Mouse (Mus musculus) CH12.LX (cell line): ENCODE measurements at regions not wholly inside any gene's neighbourhood (a gene's known extent, or its start where the extent isn't known, plus 50 kb on each side); places are given as distances from the start of the nearest gene placed in this dataset.

Experiments
- CHD1 ChIP-seq: IDR thresholded peaks from 2 replicates; pipeline ENCODE4 v1.6.1; 2012; ENCODE audit warnings: low read depth, low read length, improper control_type of control experiment, inconsistent platforms
- CTCF ChIP-seq, 2 experiments: IDR thresholded peaks in 1 of 2; conservative IDR thresholded peaks in 1 of 2; 2 replicates each; pipeline ENCODE4 v1.5.1; 2011 to 2012; ENCODE audit warnings: low read depth in 2 of 2, low read length in 2 of 2, improper control_type of control experiment in 1 of 2, inconsistent platforms in 1 of 2, mild to moderate bottlenecking in 1 of 2, moderate library complexity in 1 of 2
- EP300 ChIP-seq: IDR thresholded peaks from 2 replicates; pipeline ENCODE4 v1.6.1; 2011; ENCODE audit warnings: low read length, improper control_type of control experiment
- KAT2A ChIP-seq: IDR thresholded peaks from 2 replicates; pipeline ENCODE4 v1.6.1; 2012; ENCODE audit warnings: low read length, improper control_type of control experiment, inconsistent platforms; ENCODE audit not compliant: insufficient replicate concordance
- PAX5 ChIP-seq: IDR thresholded peaks from 2 replicates; pipeline ENCODE4 v1.6.1; 2012; ENCODE audit warnings: low read length, inconsistent platforms, mixed read lengths
- POLR2A ChIP-seq: IDR thresholded peaks from 2 replicates; pipeline ENCODE4 v1.6.1; 2011; ENCODE audit warnings: low read depth, mild to moderate bottlenecking, improper control_type of control experiment, low read length
- SIN3A ChIP-seq: IDR thresholded peaks from 2 replicates; pipeline ENCODE4 v1.6.1; 2012; ENCODE audit warnings: low read length, improper control_type of control experiment, inconsistent platforms
- TCF12 ChIP-seq: IDR thresholded peaks from 2 replicates; pipeline ENCODE4 v1.6.1; 2014; ENCODE audit warnings: low read depth, mild to moderate bottlenecking, inconsistent platforms, low read length, improper control_type of control experiment
- USF1 ChIP-seq: IDR thresholded peaks from 2 replicates; pipeline ENCODE4 v1.6.1; 2014; ENCODE audit warnings: low read depth, mild to moderate bottlenecking, inconsistent platforms, low read length, improper control_type of control experiment
- USF2 ChIP-seq: conservative IDR thresholded peaks from 2 replicates; pipeline ENCODE4 v1.6.1; 2011; ENCODE audit warnings: low read depth, low read length, improper control_type of control experiment
- ZC3H11A ChIP-seq: IDR thresholded peaks from 2 replicates; pipeline ENCODE4 v1.6.1; 2012; ENCODE audit warnings: low read depth, mild to moderate bottlenecking, inconsistent platforms, low read length, improper control_type of control experiment
- ZKSCAN1 ChIP-seq: IDR thresholded peaks from 2 replicates; pipeline ENCODE4 v1.6.1; 2012; ENCODE audit warnings: low read depth, inconsistent platforms, low read length, improper control_type of control experiment, borderline replicate concordance
- ZNF384 ChIP-seq: IDR thresholded peaks from 2 replicates; pipeline ENCODE4 v1.6.1; 2012; ENCODE audit warnings: low read depth, low read length, improper control_type of control experiment, inconsistent platforms

GRCm38 (mm10) chrX:163117237-163117636 is 152.8 kb upstream of the S100g start:
- no peak for TF ChIP-seq POLR2A
- no peak for TF ChIP-seq SIN3A
- TF ChIP-seq CTCF (conservative IDR thresholded peaks at IDR 0.05 in 1 of 2, IDR thresholded peaks at IDR 0.05 in 1 of 2; ENCODE audit: low read depth in 2 of 2, low read length in 2 of 2): no peak
- no peak for TF ChIP-seq PAX5
- TF ChIP-seq ZC3H11A: no peak
- TF ChIP-seq CHD1: no peak
- TF ChIP-seq EP300: no peak
- TF ChIP-seq ZNF384: no peak
- no peak for TF ChIP-seq USF2
- TF ChIP-seq USF1: no peak
- TF ChIP-seq KAT2A: no peak
- TF ChIP-seq TCF12: no peak
- TF ChIP-seq ZKSCAN1: no peak
